Mouse (Mus musculus) adrenal gland, adult (tissue): ENCODE data around the gene Smpd4.

Source experiments
- DNase-seq, 2 experiments: peaks; one replicate each; pipeline ENCODE4 v3.0.0; 2022 to 2023; ENCODE audit warnings: low spot score in 1 of 2; ENCODE audit not compliant: inconsistent age in 2 of 2

The Smpd4 gene

GRCm38 (mm10) chr16:17637610-17638009 is 18.5 kb downstream of the Smpd4 start:
- no peak for DNase-seq

DNA sequence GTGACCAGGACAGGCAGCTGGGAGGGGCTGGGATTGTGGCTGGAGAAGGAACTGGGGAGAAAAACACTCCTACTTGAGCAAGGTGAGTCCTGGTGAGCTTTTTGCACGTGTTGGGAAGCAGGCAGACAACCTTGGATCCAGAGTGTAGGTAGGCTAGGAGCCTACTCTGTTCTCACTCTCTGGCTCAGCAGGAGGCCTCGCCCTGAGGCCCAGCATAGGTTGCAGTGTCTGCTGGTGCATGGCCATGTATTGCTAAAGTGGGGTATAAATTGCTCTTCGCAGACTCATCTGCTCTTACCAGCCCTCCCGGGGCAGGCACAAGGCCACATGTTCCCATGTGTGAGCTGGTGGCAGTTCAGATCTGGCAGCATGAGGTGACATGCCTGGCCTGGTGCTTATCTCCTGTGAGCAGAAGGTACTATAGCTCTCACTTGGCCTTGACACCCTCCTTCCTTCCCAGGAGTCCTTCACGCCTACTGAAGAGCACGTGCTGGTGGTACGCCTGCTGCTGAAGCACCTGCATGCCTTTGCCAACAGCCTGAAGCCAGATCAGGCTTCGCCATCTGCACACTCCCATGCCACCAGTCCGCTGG is 19.0 kb downstream of the Smpd4 start:
- DNase-seq, result no peak

- no peak for DNase-seq
These were observed 19.9 kb downstream of the Smpd4 start for GRCm38 (mm10) chr16:17639081-17639480.

GRCm38 (mm10) chr16:17639951-17640350 is 20.8 kb downstream of the Smpd4 start:
- no peak for DNase-seq

GRCm38 (mm10) chr16:17640706-17641105 is 21.6 kb downstream of the Smpd4 start:
- DNase-seq, result no peak

DNA sequence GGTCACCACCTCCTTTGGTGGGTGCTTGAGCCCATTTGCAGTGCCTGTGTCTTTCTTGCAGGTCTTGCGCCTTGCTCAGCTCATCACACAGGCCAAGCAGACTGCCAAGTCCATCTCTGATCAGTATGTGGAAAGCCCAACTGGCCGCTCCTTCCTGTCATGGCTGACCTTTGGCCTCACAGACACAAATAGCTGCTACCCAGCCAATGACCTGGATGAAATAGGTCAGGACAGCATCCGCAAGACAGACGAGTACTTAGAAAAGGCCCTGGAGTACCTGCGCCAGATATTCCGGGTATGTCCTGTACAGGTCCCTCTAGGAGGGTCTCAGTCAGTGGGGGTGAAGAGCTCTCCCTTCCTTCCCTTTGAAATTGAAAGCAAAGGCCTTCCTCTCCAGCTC is 22.1 kb downstream of the Smpd4 start:
- DNase-seq, result peak in 1 of 2 experiments; percentile 47

- no peak for DNase-seq
These were observed 23.2 kb downstream of the Smpd4 start for GRCm38 (mm10) chr16:17642311-17642710.

DNA sequence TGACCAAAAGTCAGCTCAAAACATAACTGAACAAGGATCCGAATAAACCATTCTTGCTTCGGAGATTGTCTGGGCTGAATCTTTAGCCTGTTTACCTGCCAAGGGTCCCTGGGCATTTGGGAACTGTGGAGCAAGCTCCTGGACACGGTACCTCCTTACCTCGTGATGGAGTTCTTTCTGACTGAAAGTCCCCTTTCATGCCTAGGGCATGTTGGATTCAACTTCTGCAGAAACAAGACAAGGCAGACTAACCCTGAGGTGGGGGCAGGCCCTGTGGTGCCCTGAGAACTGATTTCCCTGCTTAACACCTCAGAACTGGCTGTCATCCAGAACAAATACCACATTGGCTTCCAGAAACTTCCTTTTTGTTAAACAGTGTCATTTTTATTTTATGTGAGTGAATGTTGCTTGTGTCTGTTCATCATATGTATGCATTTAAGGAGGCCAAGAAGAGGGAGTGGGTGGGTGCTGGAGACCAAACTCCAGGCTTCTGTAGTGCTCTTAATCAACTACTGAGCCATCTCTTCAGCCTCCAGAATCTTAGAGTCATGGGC is 24.4 kb downstream of the Smpd4 start:
- no peak for DNase-seq

DNA sequence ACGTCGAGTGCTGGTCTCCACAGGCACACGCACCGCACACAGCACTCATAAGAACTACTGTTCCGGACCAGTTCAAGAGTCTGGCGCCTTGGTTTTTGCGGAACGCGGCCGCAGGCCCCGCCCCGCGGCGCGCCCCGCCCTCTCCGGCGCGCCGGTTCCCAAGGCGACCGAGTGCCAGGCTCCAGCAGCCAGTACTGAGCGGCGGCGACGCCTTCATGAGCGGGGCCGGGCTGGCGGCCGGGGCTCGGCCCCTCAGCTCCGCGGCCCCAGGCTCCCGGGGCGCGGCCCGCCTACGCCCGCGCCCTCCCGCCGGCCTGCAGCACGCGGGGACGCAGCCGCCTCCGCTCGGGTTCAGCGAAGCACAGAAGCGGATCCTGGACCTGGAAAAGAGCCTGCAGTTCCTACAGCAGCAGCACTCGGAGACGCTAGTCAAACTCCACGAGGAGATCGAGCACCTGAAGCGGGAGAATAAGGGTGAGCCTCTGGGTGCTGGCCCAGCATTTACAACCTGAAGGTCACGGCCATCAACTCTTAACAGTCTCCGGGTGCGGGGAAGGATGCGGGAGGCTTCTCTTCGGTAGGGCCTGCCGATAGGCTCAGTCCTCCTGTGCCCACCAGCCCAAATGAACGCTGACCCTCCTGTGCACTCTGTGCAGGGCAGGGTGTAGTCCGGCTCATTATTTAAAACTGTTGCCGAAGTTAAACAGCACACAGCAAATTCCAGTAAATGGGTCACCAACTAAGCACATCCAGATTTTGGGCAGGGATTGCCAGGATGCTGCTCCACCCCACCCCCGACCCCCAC is 27.4 kb downstream of the Smpd4 start, which contains the start of gene Ccdc74a:
TSS of gene Ccdc74a (plus strand) at position 161 of the 805 bp plus-strand sequence.
- DNase-seq, result peak; percentile 91 to 95

GRCm38 (mm10) chr16:17647156-17647555 is 28.0 kb downstream of the Smpd4 start:
- peak in 1 of 2 experiments; percentile 33 for DNase-seq

DNA sequence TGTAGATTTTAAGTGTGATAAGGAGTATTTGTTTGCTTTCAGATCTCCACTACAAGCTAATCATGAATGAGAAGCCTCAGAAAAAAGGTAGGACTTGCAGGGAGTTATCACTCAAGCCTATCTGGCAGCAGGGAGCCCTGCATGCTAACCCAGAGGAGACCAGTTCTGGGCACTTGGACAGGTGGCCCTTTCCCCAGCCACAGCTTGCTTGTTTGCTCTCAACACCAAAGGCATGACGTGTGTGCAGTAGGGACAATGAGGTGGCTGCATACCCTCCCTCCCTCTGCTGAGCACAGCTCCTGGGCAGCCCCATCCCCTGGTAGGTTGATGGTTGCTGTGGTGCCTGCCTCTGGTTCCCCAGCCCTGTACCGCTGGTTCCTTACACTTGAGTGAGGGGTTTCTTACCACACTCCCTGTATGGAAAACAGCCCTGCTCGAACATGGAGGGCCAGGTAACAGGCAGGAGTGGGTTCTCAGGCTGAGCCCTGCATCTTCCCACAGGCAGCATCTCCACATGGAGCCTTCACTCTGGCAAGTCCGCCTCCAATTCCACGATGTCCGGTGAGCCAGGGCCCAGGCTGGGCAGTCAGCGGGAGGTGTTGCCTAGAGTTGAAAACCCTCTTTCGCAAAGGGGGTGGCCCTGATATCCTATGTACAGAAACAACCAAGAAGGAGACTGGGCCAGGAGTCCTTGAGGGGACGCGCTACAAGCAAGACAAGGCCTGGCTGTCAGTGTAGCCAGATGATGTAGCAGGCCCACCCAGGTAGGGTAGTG is 28.6 kb downstream of the Smpd4 start:
- peak in 1 of 2 experiments; percentile 26 for DNase-seq

DNA sequence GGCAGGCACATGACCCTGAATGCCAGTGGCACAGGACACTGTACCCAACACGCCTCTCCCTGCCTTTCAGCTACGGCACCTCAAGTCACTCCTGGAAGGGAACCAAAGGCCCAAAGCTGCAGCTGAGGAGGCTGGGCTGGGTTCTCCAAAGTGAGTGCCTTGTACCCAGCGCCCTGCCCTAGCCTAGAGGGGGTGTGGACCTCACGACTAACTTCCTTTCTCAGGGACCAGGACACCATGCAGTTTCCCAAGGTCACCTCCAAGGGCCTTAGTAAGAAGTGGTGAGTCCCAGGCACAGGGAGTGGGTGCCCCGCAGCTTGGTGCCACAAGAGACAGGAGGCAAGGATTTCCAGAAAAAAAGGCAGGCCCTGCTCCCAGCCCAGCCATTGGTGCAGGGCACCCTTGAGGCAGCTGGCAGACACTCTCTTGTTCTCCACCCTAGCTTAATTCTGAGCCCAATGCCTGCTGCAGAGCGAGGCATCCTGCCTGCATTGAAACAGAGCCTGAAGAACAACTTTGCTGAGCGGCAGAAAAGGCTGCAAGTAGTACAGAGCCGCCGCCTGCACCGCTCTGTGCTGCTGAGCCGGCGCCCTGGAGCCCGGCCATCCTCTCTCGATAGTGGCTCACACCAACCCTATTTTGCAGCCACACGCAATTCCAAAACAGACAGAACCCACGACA is 30.9 kb downstream of the Smpd4 start:
- DNase-seq, result peak; percentile 43 to 52

DNA sequence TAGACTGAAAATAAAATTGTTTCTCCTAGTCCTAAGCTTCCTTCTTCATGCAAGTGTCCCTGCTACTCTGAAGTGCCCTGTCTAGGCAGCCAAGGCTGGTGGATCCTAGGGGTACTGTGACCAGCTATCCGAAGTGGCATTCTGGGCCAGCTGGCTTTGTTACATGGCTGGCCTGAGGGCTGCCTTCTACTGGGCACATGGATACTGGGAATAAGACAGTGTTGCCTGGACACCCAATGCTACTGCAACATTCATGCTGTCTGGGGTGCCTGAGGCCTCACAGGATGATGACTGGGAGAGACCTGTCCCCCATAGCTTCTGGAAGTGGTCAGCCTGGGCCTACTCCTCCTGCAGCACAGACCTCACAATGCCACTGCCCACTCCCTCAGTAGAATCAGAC is 31.6 kb downstream of the Smpd4 start:
- DNase-seq, result no peak

DNA sequence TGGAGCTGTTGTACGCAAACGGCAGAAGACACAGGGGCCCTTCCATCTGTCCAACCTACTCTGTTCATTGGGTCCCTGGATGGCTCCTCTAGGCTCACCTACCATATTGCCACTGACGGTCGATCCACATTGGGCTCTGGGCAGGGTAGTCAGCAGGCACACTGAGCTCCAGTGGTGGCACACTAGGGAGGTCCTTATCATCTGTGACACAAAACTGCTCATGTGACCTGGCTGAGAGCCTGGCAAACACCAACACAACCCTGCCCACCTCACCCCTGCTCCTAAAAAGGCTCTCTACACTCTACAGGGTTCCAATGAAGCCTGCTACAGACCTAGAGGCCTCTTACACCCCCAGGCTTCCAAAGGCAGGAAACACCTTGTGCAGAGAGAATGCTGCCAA is 33.5 kb downstream of the Smpd4 start:
- DNase-seq, result no peak

DNA sequence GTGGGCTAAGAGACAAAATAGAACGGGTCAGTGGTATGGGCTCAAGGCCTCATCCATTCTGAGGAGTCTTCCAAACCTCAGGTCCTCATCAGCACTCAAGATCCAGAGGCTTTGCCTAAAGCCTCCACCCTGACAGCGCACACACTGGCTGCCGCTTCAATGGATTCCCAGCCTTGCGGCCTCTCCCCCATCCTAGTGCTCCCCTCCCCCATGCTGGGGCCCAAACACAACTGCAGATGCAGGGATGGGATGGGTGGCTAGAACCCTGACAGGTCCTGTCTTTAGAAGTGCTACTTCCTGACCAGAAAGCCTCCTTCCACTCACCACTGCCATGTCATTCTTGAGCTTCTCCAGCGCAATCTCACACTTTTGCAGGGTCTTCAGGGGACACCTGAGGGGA is 34.4 kb downstream of the Smpd4 start:
- DNase-seq, result no peak

GRCm38 (mm10) chr16:17654188-17654795 is 35.1 kb downstream of the Smpd4 start:
- DNase-seq, result no peak

- peak; percentile 27 to 49 for DNase-seq
These were observed 37.2 kb downstream of the Smpd4 start for GRCm38 (mm10) chr16:17656212-17656871.

DNA sequence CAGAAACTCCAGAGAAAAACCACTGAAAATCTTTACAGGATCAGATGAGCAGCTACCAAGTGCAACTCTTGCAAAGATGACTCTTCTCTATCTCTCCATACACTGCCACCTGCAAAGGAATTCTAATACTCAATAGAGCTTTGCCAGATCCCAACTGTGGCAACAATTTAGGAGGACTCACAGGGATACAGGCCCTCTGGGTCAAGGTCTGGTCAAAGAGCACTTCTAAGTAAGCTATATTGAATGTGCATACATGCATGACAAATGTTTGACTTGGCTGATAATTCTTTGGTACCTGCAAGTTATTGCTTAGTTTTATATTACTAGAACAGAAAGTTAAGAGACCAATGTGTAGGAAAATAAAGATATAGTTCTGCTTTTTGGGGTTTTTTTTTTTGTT is 46.4 kb downstream of the Smpd4 start:
- DNase-seq, result no peak

- DNase-seq, result no peak
These were observed 50.7 kb downstream of the Smpd4 start for GRCm38 (mm10) chr16:17669886-17670285.
